Mouse (Mus musculus) right cerebral cortex, adult 2 months (tissue): ENCODE measurements at regions not wholly inside any gene's neighbourhood (a gene's known extent, or its start where the extent isn't known, plus 50 kb on each side); places are given as distances from the start of the nearest gene placed in this dataset.

Source experiments
- DNase-seq, 2 experiments: peaks; one replicate each; pipeline ENCODE4 v3.0.0; 2021 to 2022; ENCODE audit warnings: low spot score in 2 of 2

DNA sequence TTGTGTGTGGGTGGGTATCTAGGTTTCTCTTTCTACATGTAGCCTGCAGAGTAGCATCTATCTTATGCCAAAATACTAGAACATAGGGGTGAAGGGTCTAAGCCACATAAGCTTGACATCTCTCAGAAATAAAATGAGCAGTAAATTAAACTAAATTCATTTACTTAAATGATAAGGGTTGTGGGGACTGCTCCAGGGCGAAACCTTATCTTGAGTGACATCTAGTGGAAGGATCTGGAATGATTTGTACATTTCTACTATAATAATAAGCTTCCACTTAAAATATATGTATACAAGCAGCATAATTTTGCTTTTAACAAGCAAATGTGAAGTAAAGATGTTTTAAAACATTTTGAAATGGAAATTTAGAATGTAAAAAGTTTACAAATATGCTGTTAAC lies 271.4 kb downstream of the Vgll3 start:
- DNase-seq: no peak

- no peak for DNase-seq
Measured at GRCm38 (mm10) chr16:66092766-66093165, 277.7 kb downstream of the Vgll3 start.

- DNase-seq: no peak
Measured at GRCm38 (mm10) chr16:66095682-66096081, 280.6 kb downstream of the Vgll3 start.

DNA sequence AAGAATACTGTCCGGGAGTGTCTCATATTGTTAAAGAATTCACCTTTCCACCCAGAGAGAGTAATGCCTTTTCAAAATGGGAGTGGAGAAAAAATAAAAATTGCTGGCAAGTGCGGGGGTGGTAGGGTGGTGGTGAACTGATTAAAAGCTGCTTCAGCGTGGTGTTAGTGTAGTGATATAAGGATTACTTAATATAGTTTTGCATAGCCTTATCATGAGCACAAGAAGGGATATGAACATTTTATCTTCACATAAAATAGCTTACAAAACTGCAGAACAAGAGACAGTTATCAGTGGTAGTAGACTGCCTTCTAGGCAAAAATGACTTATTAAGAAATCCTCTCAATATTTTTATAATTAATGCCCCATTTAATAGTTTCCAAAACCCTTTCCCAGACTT lies 302.9 kb downstream of the Vgll3 start:
- DNase-seq: no peak

DNA sequence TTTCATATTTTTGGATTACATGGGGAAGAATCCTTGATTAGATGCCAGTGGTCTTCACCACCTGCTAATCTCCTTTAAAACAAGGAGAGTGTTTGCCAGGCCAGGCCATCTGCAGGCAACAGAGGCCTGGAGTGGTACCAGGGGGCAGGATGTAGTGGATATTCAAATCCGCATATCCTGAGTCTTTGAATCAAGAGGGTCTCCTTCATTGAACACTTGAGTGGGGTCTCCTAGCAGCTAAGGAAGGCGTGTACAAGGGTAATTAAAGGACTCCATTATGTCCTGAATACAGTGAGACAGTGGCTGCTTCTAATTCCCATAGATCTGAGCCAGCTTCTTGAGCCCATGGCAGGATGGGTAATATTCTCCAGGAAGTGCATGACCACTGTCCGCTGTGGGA lies 322.7 kb downstream of the Vgll3 start:
- DNase-seq: no peak

DNA sequence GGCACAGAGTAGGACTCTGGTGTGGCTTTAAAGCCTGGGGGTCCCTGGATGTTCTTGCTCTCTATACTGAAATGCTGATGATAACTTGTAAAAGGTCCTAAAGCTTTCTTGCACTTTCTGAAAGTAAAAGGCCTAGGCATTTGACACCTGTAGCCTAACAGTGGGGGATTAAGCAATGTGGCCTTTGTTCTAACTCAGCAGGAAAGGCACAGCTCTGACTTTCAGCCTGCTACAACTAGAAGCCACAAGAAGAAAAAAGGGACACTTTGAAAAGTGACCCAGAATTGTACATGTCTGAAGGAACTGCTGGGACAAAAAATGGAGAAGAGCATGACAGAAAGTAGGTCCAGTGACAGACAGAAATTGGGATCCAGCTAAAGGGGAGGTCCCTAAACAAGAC lies 329.7 kb downstream of the Vgll3 start:
- no peak for DNase-seq

DNA sequence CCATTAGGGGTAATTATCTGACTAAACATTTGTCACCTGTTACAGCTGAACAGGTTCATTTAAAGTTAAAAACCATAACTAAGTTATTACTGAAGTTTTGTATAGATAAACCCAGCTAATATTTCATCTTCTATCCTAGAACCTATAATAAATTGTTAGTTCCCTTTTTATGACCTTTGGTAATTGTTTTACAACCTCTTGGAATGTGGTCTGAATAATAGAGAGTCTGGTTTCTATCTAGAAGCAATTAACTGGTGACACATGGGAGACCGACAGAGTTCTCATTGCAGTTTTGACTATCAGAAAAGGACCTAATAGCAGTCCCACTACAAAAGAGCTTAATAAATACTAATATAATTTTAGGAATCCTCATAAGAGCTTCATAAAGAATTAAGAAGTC lies 330.2 kb downstream of the Vgll3 start:
- DNase-seq: no peak

- DNase-seq: no peak
Measured at GRCm38 (mm10) chr16:66168289-66168688, 353.2 kb downstream of the Vgll3 start.

- peak; percentile 37 to 53 for DNase-seq
Measured at GRCm38 (mm10) chr16:66190801-66191200, 375.7 kb downstream of the Vgll3 start.

DNA sequence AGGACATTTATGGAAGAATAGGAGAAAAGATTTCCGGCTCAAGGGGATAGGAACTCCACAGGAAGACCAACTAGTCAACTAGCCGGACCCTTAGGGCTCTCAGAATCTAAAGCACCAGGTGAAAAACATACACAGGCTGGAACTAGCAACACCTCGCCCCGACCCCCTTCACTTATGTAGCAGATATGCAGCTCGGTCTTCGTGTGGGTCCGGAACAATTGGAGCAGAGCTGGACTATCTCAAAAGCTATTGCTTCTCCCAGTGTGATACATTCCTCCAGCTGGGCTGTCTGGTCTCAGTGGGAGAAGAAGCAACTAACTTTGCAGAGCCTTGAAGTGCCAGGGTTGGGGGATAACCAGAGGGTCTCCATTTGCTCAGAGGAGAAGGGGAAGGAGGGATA lies 386.3 kb downstream of the Vgll3 start:
- DNase-seq: no peak
